Mouse (Mus musculus): ENCODE results near the gene Pde10a.

The Pde10a gene

DNA sequence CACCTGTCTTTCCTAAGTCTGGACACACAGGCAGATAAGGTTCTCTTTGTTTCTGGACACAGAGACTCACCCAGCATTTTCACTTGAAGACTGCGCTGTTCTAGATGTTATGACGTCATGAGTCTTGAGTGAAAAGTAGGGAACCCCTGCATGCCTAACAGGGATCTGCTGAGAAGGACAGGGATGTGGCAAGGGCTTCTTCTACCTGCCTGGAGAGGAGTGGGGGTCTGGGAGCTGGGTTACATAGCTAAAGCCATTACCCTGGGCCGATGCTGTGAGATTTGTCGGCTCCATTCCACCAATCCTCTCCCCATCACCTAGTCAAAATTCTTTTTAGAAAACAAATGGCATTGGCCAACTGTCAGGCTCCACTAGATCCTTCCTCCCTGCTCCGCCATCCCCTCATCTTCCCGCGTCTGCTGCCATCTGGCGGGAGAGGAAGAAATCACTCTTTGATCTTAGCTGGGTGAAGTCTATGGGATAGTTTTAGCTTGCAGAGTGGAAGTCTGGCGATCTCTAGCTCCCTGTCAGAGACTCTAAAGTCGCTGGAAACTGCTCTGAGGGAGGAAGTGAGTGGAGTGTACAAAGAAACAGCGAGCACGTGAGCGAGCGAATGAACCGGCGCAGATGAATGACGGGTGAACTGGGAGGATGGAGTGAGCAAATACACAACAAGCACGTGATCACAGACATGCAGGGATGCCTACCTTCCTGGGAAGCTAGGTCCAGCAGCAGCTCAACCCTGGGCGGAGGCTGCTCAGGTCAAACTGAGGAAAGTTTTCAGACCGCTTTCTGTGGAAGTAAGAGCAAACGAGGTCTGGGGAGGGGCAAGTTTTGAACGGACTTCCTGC is 67.5 kb downstream of the Pde10a start:
- peak; percentile 69 for DNase-seq

DNA sequence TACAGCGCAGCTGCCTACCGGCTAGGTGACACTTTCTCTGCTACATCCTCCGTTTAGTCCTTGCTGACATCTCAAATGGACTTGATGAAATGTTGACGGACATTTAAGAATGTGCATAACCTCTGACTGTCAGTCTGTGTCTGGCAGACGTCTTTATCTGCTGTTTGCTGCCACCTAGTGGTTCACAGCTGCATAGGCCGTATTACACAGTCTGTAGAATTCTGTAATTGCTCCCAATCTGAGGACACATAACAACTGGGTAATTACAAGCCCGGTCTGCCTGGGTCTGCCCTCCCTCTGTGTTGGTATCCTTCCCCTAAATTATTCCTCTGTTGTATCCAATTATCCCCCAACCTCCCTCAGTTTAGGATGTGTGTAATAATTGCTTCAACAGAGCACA is 72.6 kb downstream of the Pde10a start:
- DNase-seq, result peak; percentile 68

DNA sequence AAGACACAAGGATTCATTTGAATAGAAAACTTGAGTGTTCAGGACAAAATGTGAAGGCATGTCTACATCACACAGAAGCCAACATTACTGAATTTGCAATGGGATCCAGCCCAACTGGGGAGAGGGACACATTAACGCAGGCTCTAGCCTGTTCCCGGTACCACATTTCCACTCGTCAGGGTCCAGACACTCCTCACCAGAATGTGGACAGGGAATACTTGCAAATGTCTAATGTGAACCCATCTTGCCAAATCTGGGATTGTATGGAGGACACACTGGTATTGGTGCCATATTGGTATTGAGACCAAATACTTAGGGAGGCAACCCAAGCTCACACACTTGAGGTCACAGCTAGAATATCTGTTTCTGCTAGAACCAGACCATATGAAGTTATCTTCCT is 77.8 kb downstream of the Pde10a start:
- DNase-seq, result no peak

DNA sequence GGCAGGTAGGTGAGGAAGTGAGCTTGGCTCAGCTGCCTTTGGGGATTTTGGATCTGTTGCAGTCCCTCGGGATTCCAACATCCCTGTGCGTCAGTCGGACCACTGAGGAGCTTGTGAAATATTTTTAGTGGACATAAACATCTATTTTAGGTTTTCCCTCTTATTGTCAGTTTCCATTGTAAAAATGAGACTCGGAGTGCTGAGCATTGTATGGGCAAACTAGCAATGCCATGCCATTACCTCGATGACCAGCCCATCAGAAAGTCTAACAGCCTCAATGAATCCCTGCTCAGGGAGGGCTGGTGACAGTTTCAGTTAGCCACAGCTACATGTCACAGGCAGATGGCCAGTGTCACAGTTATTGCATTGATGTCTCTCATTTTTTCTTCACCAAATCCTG is 80.7 kb downstream of the Pde10a start:
- DNase-seq, result no peak

DNA sequence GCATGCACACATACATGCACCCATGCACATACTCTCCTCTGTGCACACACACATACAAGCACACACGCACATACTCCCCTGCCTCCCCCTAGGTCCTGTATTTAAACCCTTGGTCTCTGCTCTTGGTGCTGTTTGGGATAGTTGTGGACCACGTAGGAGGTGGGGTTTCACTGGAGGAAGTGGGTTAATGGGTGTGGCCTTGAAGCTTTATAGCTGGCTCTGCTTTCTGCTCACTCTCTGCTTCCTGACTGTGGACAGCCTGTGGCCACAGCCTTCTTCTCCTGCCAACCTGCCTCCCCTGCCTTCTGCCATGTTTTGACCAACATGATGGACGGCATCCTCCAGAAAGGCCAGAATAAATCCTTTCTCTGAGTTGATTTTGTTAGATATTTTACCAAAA is 81.5 kb downstream of the Pde10a start:
- no peak for DNase-seq

DNA sequence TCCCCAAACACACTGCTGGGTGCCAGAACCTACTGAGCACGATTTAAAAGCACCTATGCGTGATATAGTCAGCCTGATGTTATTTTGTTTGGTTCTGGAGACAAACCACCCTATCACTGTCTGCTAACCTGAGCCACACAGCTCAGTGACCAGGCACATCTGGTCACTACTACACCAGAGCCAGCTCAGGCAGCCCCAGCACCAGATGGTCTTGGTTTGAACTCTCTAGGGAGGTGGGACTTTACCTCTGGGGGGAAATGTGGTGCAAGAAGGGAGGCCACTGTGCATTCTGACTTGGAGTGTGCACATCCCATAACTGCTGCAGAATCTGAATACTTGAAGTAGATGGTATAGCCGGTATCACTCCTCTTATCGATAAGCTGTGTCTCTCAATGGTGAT is 86.7 kb downstream of the Pde10a start:
- DNase-seq, result no peak

DNA sequence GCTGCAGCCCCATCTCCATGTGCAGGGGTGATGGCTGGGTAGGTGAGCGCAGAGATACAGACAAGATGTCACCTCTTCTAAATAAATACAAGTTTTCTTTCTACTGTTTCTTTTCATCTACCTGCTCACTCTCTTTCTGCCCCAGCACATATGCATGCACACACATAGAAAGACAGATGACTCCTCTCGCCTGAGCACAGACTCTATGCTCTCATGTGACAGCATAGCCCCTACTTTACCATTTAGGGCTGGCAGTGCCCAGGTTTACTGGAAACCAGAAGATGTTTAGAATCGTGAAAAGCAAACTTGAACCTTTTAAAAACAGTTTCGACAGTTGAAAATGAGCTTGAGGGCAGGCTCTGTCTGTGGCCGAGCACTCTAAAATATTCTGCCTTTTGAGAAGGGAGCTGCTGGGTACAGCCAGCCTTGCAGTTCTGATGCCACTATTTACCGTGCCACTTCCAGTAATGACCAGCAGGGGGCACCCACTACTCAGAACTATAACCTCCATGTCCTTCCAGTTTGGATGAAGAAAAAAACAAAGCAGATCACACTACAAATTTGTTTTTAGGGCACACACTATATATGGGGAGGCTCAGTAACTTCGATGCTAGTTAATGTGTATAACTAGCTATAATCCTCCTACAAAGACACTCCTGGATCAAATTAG is 88.8 kb downstream of the Pde10a start:
- peak; percentile 85 for DNase-seq

DNA sequence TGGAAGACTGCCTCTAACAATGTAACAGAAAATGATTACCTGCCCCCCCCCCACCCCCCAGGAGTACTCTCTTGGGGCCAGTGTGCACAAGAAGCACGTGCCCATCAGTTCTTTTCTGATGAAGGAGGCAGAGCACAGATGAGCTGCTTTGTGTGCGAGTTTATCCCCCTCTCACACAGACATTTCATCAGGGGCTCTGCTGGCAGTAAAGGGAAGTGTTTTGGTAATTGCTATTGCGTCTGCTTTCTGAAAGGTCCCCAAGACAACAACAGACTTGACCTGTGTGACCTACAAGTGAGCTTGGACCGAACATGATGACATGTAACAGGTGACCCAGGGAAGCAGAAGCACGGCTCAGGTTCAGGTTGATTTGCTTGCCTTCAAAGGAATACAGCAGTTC is 95.2 kb downstream of the Pde10a start:
- DNase-seq, result no peak

DNA sequence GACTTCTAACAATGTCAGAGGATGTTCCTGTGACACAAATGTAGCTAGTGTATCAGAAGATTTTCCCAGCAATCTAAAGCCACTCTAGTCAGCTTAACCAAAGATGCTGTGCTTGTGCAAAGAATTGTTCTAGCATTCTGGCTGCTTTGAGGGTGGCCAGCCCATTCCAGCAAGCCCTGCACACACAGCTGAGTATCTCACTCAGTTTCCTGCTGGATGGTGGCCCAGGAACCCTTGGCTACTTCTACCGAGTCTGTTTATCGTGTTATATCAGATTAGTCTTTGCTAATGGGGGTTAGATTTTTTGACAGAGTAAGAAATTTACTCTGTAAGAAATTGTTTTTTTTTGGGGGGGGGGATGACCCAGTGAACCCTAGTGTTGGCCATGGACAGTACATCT is 95.9 kb downstream of the Pde10a start:
- DNase-seq, result peak; percentile 21

DNA sequence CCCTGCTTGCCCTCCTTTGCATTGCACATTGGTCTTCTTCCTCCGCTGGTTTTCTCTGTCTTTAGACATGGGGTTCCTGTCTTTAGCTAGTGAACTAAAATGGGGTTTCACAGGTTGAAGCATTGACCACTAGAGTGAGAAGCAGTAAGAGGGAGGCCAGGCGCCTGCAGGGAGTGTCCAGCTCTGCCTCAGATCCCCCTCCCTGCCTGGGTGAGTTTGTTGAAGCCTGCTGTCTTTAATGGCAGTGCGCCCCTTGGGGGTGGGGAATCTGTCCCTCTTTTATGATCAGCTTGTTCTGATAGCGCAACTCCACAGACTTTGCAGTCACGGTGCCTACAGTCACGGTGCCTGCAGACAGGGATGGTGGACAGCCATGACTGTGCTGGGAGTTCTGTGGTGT is 96.7 kb downstream of the Pde10a start:
- no peak for DNase-seq

DNA sequence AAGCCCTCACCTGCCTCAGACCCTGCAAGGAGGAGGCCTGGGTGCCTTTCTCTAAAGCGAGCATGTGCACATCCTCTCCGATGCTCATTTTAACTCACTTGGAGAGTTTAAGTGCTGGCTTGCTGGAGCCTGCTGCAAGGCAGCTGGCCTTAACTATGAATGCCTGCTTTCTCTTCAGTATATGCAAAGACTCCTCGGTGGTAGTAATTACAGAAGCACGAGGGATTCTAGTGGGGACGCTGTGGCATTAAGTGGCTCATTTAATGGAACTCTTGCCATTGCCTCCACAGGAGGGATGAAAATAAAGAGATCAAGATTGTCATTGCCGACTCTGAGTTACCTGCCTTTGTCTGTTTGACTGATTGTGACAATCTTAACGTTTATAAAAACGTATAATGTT is 101.2 kb downstream of the Pde10a start:
- no peak for DNase-seq

DNA sequence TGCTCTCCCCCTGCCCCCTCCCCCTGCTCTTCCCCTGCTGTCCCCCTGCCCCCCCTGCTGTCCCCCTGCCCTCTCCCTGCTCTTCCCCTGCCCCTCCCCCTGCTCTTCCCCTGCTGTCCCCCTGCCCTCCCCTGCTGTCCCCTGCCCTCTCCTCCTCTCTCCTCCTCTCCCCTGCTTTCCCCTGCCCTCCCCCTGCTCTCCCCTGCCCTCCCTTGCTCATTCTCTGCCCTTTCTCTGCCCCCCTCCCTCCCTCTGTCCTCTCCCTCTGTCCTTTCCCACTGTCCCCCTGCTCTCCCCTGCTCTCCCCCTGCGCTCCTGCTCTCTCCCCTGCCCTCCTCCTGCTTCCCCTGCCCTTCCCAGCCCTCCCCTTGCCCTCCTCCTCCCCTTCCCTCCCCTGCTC is 106.5 kb downstream of the Pde10a start:
- no peak for DNase-seq

DNA sequence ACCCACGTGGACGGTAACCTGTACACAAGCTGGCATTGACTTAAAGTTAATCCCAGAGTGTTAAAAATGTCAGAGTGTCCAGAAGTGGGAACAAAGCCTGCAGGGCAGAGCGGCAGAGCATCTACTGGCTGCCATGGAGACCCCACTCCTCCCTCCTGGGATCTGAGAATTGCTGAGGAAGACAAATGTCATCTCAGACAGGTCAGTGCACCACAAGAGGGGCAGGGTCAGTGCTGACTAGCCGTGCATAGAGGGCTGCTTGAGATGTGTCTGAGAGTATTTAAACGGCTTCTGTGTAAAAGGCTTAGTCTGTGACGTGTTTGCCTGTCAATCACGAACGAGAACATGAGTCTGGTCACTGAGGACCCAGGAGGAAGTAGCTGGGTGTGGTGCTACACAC is 108.4 kb downstream of the Pde10a start:
- DNase-seq, result no peak

DNA sequence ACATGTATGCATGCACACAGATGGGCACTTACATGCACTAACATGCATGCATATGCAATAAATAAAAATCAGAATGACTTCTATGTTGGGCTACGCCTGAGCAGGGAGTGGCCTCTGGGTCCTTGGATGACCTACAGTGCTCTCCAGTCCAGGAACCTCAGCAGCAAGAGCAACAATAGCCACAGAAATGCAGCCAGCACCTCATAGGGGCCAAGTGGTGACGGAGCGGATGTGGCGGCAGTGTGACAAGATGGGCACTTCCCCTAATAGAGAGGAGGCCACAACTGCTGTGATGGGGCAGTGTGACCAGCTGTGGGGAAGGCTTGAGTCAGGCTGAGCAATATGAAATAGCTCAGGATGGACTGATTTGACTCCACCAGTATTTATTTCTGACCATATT is 109.3 kb downstream of the Pde10a start:
- DNase-seq, result no peak

DNA sequence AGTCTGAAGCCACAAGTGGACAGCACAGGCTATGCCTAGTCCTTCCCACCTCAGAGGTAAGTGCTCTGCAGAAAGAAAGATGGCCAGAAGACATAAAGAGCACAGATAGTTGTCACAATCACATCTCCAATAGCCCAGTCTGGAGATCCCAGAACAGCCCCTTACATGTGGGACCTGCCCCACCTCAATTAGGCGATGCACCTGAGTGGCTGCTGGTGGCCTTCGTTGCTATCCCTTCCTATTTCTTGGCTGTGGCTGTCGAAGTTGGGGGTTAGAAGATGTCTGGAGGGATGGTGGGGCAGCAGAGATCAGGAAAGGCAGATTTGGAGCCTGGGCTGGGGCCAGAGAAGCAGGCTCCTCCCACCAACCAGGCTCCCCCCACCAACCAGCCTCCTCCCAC is 111.1 kb downstream of the Pde10a start:
- DNase-seq, result no peak

DNA sequence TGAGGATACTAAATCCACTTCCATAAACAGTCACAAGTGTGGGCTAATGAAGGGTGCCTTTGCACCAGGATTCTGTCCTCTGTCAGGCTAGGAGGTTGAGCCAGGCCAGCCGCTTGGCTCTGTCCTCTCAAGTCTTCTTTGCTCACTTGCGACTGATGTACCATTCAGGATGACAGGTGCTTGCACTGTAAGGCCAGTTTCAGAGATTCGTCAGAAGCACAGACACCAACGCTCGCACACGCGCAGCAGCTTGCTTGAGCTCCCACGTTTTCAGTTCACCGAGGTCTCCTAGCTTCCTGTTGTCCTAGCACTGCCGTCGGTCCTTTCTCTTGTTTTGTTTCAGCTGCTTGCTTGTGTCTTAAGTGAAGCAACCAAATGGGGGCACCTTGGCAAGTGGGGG is 111.5 kb downstream of the Pde10a start:
- no peak for DNase-seq

DNA sequence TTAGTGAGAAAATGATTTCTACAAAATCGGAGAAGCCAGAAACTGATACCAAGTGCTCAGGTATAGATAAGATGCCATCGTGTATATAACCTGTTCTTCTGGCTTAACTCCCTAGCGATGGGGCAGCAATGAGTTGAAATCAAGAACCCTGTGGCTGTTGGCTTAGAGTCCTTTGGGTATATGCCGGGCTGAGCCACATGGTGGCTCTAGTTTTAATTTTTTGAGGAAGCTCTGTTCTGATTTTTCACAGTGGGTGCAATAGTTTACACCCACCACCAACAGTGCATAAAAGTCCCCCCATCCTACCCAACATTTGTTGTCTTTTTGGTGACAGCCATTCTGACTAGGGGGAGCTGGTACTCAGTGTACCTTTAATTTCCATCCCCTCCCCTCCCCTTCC is 112.0 kb downstream of the Pde10a start:
- no peak for DNase-seq

DNA sequence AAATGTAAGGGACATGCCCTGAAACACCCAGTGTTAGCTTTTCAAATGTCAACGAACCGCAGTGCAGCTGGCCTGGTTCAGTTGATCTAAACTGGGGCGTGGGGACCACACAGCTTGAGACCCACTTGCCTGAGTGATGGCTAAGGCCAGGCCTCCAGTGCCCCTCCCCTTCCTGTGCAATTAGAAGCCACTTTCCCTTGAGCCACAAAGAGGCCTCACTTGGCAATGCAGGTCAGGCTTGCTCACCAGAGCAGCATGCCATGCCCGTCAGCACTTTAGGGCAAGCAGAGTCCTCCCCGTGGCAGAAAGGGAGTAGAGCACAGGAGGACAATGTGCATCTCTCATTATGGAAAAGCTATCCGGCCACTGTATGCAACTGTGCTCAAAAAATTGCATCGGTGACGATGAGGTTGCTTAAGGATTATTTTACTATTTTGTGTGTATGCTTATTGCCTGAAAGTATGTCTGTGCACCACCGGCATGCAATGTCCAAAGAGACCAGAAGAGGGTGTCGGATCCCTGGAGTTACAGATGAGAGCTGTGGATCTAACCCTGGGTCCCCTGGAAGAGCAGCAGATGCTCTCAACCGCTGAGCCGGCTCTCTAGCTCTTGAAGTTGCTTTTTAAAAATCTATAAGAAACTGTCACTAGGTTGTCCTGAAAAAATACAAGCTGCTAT is 114.7 kb downstream of the Pde10a start:
- no peak for DNase-seq

DNA sequence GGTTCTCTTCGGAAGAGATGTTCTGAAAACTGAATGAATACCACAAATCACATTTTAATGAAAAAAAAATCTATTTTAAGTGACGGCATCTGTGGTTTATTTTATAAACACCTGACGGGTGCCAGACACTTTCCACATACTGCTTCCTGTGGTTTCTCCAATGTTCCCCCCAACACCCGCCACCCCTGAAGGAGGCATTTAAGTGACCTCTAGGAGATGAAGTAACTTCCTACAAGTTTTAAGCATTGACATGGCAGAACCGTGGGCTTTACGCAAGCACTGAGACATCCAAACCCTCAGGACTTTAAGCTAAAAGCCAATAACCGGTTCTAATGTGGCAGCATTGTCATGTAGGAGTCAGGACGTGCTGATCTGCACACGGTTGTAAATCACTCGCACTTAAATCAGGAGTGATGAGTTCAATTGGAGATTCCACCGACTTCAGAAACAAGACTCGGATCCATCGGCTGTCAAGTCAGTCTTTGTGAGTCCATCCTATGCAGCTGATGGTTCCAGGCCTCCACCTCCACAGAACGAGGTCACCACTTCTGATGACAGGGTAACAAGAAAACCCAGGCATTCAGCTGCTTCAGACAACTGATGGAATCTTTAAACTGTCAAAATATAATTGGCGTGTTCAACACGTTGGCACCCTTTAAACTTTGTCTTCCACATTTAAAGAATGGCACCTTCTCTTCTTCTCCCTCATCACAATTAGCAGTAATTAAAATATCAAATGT is 115.7 kb downstream of the Pde10a start:
- DNase-seq, result no peak

DNA sequence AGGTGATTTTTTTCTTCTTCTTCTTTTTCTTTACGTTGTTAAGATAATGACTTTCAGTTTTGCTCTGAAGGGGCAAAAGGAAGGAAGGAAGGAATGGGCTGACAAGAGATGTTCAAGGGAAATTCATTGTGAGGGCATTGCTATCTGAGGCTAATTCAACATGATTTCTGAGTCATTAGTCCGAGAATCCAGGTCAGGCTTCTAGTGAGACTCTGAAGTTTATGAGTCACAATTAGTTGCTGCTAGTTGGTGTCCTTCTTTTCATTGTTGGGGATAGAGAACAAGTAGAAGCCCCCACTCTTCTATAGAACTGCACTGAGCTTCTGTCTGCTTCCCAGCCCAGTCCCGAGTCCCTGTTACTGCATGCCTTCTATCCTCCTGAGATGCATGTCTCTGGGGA is 116.3 kb downstream of the Pde10a start:
- DNase-seq, result no peak

DNA sequence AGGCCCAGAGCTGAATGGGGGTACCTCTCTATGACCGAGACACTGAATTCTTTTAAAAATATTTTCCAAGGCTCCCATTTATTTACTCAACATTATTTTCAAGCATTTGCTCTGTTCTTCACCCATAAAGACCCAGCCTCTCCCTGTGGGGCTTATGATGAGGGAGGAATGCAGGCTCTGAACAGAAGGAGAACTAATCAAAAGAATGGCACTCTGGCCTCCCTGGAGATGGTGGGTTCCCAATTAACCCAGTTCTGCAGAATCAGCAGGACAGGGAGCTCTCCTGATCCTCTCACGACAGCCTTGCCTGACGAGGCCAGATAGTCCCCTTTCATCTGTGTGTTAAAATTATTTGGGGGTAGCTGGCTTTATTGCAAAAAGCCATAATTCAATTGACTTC is 117.2 kb downstream of the Pde10a start:
- no peak for DNase-seq

DNA sequence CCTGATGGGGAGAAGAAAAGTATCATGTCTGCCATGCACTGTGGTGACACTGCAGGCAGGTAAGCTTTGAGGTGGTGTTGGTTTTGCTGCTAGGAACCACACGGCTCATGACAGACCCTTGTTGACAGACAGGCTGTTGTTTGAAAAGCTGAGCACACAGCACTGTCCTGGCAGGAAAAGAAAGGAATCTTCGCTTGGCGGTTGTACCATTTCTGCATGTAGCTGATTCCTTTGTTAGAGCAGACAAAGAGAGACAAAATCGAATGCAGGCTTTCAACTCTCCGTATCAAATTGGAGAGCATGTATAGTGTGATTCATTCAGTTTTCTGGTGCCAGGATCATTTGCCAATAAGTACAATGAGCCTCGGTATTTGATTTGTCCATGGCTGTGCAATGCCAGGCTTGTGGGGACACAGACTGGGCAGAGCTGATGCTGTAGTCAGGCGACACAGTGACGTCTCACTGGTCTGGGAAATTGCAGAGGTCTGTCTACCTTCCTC is 122.2 kb downstream of the Pde10a start:
- no peak for DNase-seq

DNA sequence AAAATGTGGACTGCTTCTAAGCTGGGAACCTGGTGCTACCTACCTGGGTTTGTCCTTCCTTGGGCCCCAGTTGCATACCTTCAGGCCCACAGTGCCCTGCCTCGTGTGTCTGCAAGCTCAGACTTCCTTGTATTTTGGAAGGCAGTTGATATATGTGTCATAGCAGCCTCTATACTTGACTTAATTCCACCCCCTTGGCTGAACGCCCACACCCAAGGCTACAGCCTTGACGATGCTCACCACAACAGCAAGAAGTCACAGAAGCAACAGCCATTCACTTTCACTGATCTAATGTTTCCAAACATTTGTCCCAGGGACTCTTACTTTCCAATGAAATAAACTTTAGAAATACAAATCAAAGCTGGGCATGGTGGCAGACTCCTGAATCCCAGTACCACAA is 123.1 kb downstream of the Pde10a start:
- DNase-seq, result no peak
